Mouse (Mus musculus): Measurements from ENCODE around the gene Zfp207. TPM values are rescaled to one million over a fixed set of nuclear protein-coding genes. Genes with fewer than 3 reads are reported as not detected.

Zfp207 gene
- total RNA-seq, 2 experiments from 2014 or later: 146 to 149 TPM

DNA sequence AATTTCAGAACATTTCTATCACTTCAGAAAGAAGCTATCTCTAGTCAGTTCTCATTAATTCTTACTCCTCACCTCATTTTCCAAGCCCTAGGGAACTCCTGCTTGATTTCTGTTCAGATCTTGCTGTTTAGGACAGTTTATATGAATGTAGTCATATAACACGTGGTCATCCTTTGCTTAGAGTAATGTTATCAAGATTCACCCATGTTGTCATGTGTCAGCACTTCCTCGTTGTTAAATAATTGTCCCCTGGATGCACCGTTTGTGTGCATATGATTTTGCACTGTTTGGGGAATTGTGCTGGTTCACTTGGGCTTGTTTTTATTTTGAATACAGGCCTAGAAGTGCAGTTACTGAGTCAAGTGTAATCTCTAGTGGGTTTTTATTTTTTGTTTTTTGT lies 69.2 kb downstream of the Zfp207 start:
- intact Hi-C loops (cut with DNase I): loop anchor here (5.0 kb wide), 1 partner anchor 60 kb away; no protein-coding TSS in a partner anchor
- no peak for DNase-seq (ENCODE audit: extremely low spot score in 1 of 2, low spot score in 2 of 2)

DNA sequence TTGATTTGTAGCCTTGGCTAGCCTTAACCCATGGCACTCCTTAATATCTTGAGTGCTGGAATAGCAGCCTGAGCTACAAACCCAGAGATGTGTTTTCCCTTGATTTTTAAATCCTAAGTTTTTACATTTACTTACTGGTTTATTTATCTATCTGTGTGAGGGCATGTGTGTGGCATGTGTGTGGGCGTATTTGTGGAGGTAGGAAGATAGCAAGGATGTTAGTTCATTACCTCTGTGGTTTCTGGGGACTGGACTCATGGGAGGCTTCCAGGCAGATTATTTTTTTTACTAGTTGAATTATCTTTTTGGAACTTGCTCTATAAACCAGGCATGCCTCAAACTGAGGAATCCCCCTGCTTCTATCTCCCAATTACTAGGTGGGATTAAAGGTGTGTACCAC lies 70.1 kb downstream of the Zfp207 start:
- intact Hi-C loops (cut with DNase I): loop anchor here (5.0 kb wide), 1 partner anchor 61 kb away; no protein-coding TSS in a partner anchor
- no peak for DNase-seq (ENCODE audit: extremely low spot score in 1 of 2, low spot score in 2 of 2)

Other genes with a start within 250 kb of the Zfp207 start
- 10 to 100 TPM in 1 of 2 experiments, 1 to 10 TPM in 1; 9.6 to 11.5 TPM for gene Tefm, start 241.1 kb upstream of the Zfp207 start, total RNA-seq (2021)
- 1 to 10 TPM; 8.3 to 8.5 TPM for gene Adap2, start 229.2 kb upstream of the Zfp207 start, total RNA-seq (2021)
- gene Rnf135, start 199.4 kb upstream of the Zfp207 start, total RNA-seq (2021): 1 to 10 TPM; 3.5 to 4.1 TPM
- gene Rhot1, start 174.3 kb upstream of the Zfp207 start, total RNA-seq (2021): 10 to 100 TPM; 67.5 to 69.6 TPM
- gene Rhbdl3, start 82.4 kb upstream of the Zfp207 start, total RNA-seq (2021): 10 to 100 TPM; 19.4 to 22.5 TPM
- gene 5730455P16Rik, start 5.2 kb upstream of the Zfp207 start, total RNA-seq (2021): 10 to 100 TPM; 47.9 to 52.3 TPM
- gene Psmd11, start 45.3 kb downstream of the Zfp207 start, total RNA-seq (2021): 100 to 1,000 TPM; 101 to 118 TPM
- 100 to 1,000 TPM; 327 to 329 TPM for gene Cdk5r1, start 93.7 kb downstream of the Zfp207 start, total RNA-seq (2021)

Measured in left cerebral cortex, postnatal 10 days (tissue).